In genomic region chr5:44256512-44256911, GRCm38 (mm10) we compare ENCODE assay signal across 25 mouse cellular contexts.
"Had no signal": no experiment of that assay in that cellular context is flagged by ENCODE, and none has a peak within 500 bp of the region (broad histone marks: within the 10 kb centered on the region; RNA-seq: fewer than 3 reads in every experiment).

No protein-coding gene starts in this region.

- DNase-seq: gastrocnemius, adult 2 months; gastrocnemius, postnatal 10 days; gastrocnemius, postnatal 25 days; heart, postnatal 10 days; heart, postnatal 4 days; kidney, adult 18-20 months; kidney, adult 8-10 months; liver; liver, embryonic 13.5 days; liver, postnatal 0 days had no signal

- H3K4me3 ChIP-seq: gastrocnemius, adult 2 months; heart, embryonic 12.5 days; hindbrain, embryonic 10.5 days; hindbrain, embryonic 12.5 days; intestine, embryonic 15.5 days; layer of hippocampus, adult 2 months; left cerebral cortex, adult 2 months; limb, embryonic 10.5 days; limb, embryonic 12.5 days; liver, embryonic 13.5 days; liver, embryonic 15.5 days had no signal

- H3K4me1 ChIP-seq: heart, embryonic 12.5 days; hindbrain, embryonic 10.5 days; hindbrain, embryonic 12.5 days; intestine, embryonic 15.5 days; limb, embryonic 10.5 days; limb, embryonic 12.5 days; liver, embryonic 13.5 days had no signal

- ATAC-seq: forebrain, embryonic 16.5 days; hindbrain, embryonic 16.5 days; inflammation-experienced regulatory T-cells, adult 6 months; intestine, embryonic 15.5 days; intestine, postnatal 0 days; liver, postnatal 0 days had no signal

- H3K9ac ChIP-seq: heart, embryonic 12.5 days; hindbrain, embryonic 12.5 days; hindbrain, embryonic 14.5 days; intestine, embryonic 15.5 days; limb, embryonic 12.5 days; liver, embryonic 13.5 days; liver, embryonic 15.5 days; liver, postnatal 0 days had no signal

- H3K36me3 ChIP-seq: heart, embryonic 12.5 days; hindbrain, embryonic 10.5 days; hindbrain, embryonic 12.5 days; intestine, embryonic 15.5 days; limb, embryonic 10.5 days; limb, embryonic 12.5 days; liver, embryonic 13.5 days; liver, embryonic 15.5 days had no signal

- H3K27me3 ChIP-seq: heart, embryonic 12.5 days; hindbrain, embryonic 12.5 days; intestine, embryonic 15.5 days; limb, embryonic 12.5 days; liver, embryonic 13.5 days; liver, embryonic 15.5 days had no signal

- H3K27ac ChIP-seq: gastrocnemius, adult 2 months; hindbrain, embryonic 10.5 days; hindbrain, embryonic 12.5 days; hindbrain, embryonic 14.5 days; intestine, embryonic 15.5 days; layer of hippocampus, adult 2 months; left cerebral cortex, adult 2 months; limb, embryonic 10.5 days; limb, embryonic 12.5 days; liver, embryonic 13.5 days; liver, embryonic 15.5 days had no signal

- H3K4me2 ChIP-seq: heart, embryonic 12.5 days; hindbrain, embryonic 12.5 days; hindbrain, embryonic 14.5 days; intestine, embryonic 15.5 days; limb, embryonic 12.5 days; liver, embryonic 11.5 days; liver, embryonic 13.5 days; liver, embryonic 15.5 days had no signal

- H3K9me3 ChIP-seq: heart, embryonic 12.5 days; hindbrain, embryonic 10.5 days; hindbrain, embryonic 12.5 days; intestine, embryonic 15.5 days; limb, embryonic 10.5 days; limb, embryonic 12.5 days; liver, embryonic 13.5 days; liver, embryonic 15.5 days had no signal
